Mouse (Mus musculus) granulocyte monocyte progenitor cell, adult 5-6 weeks (primary cell): Measurements from ENCODE around the gene Zfp988. TPM values are rescaled to one million over a fixed set of nuclear protein-coding genes. Genes with fewer than 3 reads are reported as not detected.
"Not testable (repeated sequence)": the region's sequence is repeated elsewhere in the genome, so short reads cannot be mapped to it uniquely, and the experiment has no call there.

ENCODE experiments used
- ATAC-seq: replicated peaks from 2 replicates; pipeline ENCODE4 v1.8.0; 2016; ENCODE audit warnings: mild to moderate bottlenecking, moderate TSS enrichment, inconsistent platforms; ENCODE audit not compliant: poor library complexity, severe bottlenecking
- total RNA-seq, 2 experiments: library from RNA; stranded (forward) in 1 of 2; stranded (reverse) in 1 of 2; fragments of 200-712, 200-1000 nt in 1 of 2; fragments of >200 nt in 1 of 2; fragmentation: Nextera tagmentation in 1 of 2; gene quantifications; 2 replicates each; pipeline ENCODE4 v1.2.3; 2014 to 2017

Zfp988 gene
- total RNA-seq, 2 experiments from 2014 or later, result not detected

DNA sequence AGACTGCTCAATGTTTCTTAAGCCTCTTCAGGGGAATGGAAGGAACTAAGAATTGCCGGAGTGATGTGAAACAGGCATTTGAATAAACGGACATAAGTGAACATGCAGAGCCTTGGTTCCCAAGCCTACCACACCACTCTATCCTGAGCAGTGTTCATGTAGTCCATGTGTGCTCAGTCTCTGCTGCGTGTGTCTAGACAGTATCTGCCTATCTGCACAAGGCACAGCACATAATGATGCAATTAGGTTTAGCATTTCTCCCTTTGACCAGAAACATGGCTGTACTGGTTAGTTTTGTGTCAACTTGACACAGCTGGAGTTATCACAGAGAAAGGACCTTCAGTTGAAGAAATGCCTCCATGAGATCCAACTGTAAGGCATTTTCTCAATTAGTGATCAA lies 35.4 kb downstream of the Zfp988 start:
- ATAC-seq, result not testable (repeated sequence)

DNA sequence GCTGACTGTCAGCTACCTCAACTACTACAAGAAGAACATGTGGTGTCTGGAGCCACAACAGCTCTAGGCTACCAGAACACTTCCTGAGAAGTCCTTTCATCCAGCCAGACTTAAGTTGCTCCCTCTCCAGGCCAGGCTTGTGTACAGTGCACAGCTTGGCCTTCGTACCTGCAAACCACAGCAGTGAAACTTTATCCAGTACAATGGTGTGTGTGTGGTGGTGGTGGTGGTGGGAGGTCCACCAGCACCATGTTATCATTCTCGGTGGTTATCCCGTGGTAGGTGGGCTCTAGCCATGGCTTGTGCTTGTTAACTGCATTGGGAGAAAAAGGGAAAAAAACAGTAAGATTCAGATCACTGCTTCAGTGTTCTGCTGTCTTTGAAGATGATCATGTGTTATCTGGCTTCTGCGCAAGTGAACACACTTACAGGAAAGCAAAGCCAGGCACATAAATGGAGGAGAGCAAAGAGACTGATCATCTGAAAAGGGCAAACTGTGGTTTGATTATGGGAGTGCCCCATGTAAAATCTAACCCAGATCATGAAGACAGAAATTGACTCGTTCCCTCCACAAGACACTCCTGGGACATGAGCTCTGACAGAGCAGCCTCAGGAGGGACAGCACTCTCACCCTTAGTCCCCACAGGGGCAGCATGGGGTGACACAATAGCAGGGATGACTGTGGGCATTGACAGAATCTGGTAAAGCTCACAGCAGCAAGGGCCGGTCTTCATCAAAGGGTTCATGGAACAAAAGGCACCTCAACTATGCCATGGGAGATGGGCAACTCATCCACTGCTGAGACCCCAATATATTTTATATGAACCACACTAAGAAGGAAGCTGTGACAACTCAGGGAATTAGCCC lies 37.8 kb downstream of the Zfp988 start:
- ATAC-seq, result peak; percentile 61

- not testable (repeated sequence) for ATAC-seq
Observed at GRCm38 (mm10) chr4:147345061-147345554, 39.6 kb downstream of the Zfp988 start.

- not testable (repeated sequence) for ATAC-seq
Observed at GRCm38 (mm10) chr4:147346361-147347035, 41.0 kb downstream of the Zfp988 start.

DNA sequence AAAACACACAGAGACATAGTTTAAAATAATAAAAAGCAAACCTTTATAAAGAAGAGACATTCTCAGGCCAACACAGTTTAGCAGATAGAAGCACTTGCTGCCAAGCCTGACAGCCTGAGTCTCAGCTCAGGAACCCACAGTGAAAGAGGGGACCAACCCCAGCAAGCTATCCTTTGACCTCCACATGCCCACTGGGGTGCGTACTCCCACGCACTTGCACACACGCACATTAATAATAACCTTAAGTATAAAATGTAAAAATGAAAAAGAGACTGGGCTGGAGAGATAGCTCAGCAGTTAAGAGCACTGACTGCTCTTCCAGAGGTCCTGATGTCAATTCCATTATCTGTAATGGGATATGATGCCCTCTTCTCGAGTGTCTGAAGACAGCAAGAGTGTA lies 41.8 kb downstream of the Zfp988 start:
- ATAC-seq, result not testable (repeated sequence)

DNA sequence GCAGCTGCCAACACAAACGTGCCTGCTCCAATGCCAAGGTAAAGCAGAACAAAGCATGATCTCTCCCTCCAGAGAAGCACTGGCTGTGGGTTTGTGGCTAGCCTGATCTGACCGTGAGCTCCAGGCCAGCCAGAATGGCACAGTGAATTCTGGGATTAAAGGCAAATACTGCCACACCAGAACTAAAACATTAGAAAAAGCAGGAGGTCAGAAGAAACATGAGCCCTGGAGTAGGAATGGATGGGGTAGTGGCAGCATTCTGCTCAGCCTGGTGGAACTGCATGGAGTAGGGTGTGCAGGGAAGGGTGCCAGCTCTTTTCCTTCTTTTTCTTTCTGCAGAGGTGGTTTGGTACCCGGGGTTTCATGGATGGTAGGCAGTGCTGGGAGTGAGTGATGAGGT lies 42.4 kb downstream of the Zfp988 start:
- ATAC-seq, result not testable (repeated sequence)

GRCm38 (mm10) chr4:147348401-147348800 lies 42.9 kb downstream of the Zfp988 start:
- ATAC-seq, result not testable (repeated sequence)

DNA sequence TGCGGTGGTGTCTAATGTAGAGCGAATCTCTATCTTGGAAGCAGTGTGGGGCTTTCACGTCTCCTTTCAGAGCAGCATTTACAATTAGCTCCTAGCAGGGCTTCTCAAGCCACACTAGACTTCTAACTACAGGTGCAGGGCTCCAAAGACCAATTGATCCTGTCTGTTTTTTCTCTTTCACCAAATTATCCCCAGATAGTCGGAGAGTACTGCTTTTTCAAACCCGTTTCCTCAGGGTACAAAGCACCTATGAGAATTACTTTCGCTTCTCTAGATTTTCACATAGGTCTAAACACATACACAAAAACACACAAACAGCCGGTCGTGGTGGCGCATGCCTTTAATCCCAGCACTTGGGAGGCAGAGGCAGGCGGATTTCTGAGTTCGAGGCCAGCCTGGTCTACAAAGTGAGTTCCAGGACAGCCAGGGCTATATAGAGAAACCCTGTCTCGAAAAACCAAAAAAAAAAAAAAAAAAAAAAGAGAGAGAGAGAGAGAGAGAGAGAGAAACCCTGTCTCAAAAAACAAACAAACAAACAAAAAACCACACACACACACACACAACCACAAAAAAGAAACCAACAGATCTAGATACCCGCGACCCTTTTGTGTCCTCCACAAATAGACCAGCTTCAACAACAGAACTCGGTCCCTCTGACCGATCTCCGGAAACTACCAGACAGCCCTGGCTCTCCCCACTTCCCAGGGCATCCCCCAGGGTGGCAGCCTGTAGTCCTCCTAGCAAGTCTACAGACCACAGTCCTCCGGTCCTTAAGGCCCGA lies 43.6 kb downstream of the Zfp988 start:
- not testable (repeated sequence) for ATAC-seq

DNA sequence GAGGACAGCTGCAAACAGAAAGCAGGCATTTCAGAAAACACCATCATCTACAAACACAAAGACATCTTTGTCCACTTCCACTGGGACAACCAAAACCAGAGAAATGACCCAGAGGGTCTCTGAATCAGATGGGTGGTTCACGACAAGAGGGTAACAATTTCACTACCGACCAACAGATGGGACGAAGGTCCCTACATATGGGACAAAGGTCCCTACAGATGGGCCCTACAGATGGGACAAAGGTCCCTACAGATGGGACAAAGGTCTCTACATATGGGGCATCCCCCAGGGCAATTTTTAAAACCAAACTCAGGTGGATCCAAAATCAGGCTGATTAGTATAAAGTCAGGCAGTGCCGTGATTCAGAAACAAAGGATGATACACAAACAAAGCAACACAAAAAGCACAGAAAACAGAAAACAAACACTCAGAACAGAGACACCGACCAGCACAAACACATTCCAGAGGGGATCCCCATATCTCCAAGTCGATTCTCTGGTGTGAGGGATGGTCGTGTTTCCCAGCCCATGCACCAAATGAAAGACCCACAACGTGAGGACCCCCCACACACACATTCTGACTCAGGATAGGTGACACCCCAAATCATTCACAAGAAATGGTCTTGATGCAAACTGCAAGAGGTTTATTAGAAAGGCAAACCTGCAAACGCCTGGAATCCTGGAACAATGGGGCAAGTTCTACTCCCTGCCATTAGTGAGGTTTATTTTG lies 44.4 kb downstream of the Zfp988 start:
- not testable (repeated sequence) for ATAC-seq

DNA sequence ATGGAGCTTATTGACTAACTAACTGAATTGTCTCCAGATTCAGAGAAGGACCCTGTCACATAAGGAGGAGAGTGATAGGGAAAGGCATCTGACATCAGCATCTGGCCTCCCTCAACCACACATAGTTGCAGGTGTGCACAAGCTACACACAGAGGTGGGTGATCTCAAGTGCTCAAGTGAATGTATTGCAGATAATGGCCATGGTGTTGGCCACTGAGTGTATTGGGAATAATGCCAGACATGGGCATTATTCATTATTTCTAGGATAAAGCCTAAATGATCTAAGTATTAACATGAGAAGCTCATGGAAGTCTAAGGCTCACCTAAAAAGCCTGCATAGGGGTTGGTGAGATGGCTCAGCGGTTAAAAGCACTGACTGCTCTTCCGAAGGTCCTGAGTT lies 45.1 kb downstream of the Zfp988 start:
- not testable (repeated sequence) for ATAC-seq

DNA sequence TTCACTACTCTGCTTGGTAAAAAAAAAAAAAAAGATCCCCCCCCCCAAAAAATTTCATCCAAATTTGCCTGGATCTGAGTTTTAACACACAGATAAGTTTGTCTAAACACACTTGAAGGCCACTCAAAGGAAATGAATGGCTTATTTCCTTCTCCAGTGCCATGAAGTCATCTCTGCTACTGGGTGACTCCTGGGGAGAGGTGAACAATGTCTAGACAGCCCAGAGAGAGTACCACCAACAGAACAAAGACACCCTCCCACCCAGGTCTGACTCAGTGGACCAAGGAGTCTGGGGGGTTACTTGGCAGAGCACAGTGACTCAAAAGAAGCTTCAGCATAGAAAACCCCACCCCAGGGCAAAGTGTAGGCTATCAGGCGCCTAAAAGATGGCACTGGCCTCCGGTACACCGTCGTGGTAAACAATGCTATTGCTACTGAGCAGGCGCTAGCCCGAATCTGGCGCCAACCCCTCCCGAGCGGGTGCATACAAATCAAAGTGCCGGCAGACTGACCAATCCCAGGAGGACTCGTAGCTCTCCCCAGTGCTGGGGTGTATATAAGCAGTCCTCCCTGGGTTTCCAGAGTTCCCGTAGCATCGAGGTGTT lies 46.0 kb downstream of the Zfp988 start:
- ATAC-seq, result not testable (repeated sequence)

DNA sequence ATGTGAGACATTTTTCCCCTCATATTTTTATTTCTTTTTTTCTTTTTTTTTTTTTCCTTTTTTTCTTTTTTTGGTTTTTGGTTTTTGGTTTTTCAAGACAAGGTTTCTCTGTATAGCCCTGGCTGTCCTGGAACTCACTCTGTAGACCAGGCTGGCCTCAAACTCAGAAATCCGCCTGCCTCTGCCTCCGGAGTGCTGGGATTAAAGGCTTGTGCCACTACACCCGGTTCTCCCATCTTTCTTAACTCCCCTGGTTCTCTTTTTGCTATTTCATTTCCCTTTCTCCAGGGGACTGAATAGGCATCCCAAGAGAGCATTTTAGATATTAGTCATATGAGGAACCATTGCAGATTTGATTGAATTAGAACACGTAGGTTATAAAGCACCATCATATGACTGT lies 48.2 kb downstream of the Zfp988 start:
- ATAC-seq, result not testable (repeated sequence)

DNA sequence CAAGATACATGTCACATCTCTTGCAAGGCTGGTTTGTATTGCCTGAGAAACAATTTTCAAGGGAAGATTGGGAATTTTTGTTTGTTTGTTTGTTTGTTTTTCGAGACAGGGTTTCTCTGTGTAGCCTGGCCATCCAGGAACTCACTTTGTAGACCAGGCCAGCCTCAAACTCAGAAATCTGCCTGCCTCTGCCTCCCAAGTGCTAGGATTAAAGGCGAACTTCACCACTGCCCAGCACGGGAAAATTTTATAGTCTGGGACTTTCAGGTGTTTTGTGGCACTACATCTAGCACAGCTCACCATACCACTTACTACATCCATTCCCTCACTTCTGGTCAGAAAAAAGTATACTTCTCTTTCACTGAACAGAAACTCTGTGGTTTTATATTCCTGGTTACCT lies 50.6 kb downstream of the Zfp988 start:
- not testable (repeated sequence) for ATAC-seq

DNA sequence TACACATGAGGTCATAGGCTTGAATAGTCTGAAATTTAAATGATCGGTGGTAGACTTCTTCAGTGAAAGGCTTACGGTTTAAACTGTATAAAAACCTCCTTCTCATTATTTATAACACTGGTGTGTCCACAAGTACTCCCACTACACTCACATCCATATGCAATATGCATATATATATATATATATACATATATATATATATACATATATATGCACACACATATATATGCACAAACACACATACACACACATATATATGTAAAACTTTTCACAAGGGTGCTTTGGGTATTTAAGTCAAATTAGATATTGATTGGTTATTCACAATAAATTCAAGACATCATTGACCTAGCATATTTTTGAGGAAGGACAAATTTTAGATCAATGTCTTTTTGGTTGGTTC lies 51.7 kb downstream of the Zfp988 start:
- not testable (repeated sequence) for ATAC-seq

GRCm38 (mm10) chr4:147361003-147361402 lies 55.5 kb downstream of the Zfp988 start, which contains the start of gene Zfp978:
Gene Zfp978 (plus strand): TSS chr4:147361303.
- ATAC-seq, result not testable (repeated sequence)

GRCm38 (mm10) chr4:147361872-147362271 lies 56.4 kb downstream of the Zfp988 start:
- not testable (repeated sequence) for ATAC-seq

DNA sequence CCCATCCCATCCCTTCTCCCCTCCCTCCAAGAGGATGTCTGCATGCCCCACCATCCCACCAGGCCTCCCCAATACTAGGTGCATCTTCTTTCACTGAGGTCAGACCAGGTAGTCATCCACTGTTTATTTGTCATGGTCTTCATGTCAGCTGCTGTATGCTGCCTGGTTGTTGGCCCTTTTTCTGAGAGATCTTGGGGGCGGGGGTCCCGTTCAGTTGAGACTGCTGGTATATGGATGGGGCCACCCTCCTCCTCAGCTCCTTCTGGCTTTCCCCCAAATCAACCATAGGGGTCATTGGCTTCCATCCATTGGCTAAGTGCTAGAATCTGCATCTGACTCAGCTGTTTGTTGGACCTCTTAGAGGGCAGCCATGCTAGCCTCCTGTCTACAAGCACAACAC lies 64.1 kb downstream of the Zfp988 start:
- peak; percentile 20 for ATAC-seq

GRCm38 (mm10) chr4:147383199-147383598 lies 77.7 kb downstream of the Zfp988 start:
- not testable (repeated sequence) for ATAC-seq
